Mouse (Mus musculus) B cell, adult 2 months (primary cell): ENCODE data around the gene Ttc3.

ENCODE experiments used
- DNase-seq, 2 experiments: peaks; one replicate each; pipeline ENCODE4 v3.0.0; 2022

Ttc3 gene

GRCm38 (mm10) chr16:94509983-94510382 lies 139.6 kb downstream of the Ttc3 start:
- DNase-seq: no peak

GRCm38 (mm10) chr16:94517606-94518005 lies 147.2 kb downstream of the Ttc3 start:
- no peak for DNase-seq
